Mouse (Mus musculus) lung, adult 2 months (tissue): ENCODE measurements around the gene Ccdc194.

Experiments used
- CTCF ChIP-seq: fragments of 200-500 bp; IDR thresholded peaks from 2 replicates; pipeline ENCODE4 v1.5.1; 2011; ENCODE audit warnings: mild to moderate bottlenecking, low read length, control low read depth; ENCODE audit not compliant: insufficient read depth
- POLR2A ChIP-seq: fragments of 200-500 bp; IDR thresholded peaks from 2 replicates; pipeline ENCODE4 v1.6.1; 2011; ENCODE audit warnings: low read depth, mild to moderate bottlenecking, control low read depth, low read length, borderline replicate concordance; ENCODE audit errors: extremely low read depth

DNA sequence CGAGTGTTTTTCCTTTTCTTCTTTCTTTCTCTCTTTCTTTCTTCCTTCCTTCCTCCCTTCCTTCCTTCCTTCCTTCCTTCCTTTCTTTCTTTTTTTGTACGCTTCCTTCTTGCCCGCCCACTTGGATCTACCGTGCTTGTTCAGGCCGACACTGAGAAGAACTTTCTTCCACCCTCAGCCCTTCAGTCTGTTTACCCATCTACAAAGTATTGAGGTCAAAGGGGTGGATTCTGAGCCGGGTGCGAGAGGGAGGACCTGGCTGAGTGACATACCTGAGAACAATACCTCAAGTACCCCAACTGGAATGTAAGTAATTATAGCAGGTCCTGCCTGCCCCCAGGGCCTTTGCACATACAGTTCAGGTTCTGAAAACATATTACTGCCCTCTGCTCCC is 39.4 kb downstream of the Ccdc194 start:
- TF ChIP-seq CTCF (no peak), POLR2A (no peak)
